Mouse (Mus musculus) hindbrain, embryonic 12.5 days (tissue): Measurements from ENCODE around the gene Nbas. TPM values are rescaled to one million over a fixed set of nuclear protein-coding genes. Genes with fewer than 3 reads are reported as not detected.

Source experiments
- ATAC-seq: fragments of 200-750 bp; cut with Nextera tagmentation; 2 replicates; pipeline ENCODE4 v1.8.0; 2017; ENCODE audit warnings: moderate TSS enrichment; ENCODE audit not compliant: low FRiP score
- H3K27ac ChIP-seq: fragments of 300-500 bp; sonication (generic); 2 replicates; pipeline ENCODE4 v1.5.1; 2016; ENCODE audit warnings: mild to moderate bottlenecking
- H3K27me3 ChIP-seq: fragments of 300-500 bp; sonication (generic); 2 replicates; pipeline ENCODE4 v1.6.1; 2016; ENCODE audit warnings: mild to moderate bottlenecking
- H3K36me3 ChIP-seq: fragments of 300-500 bp; sonication (generic); 2 replicates; pipeline ENCODE4 v1.6.1; 2016; ENCODE audit warnings: mild to moderate bottlenecking
- H3K4me1 ChIP-seq: fragments of 300-500 bp; sonication (generic); 2 replicates; pipeline ENCODE4 v1.6.1; 2016
- H3K4me2 ChIP-seq: fragments of 300-500 bp; sonication (generic); replicated peaks from 2 replicates; pipeline ENCODE4 v1.6.1; 2016; ENCODE audit warnings: mild to moderate bottlenecking
- H3K4me3 ChIP-seq: fragments of 300-500 bp; sonication (generic); 2 replicates; pipeline ENCODE4 v1.5.1; 2016; ENCODE audit warnings: mild to moderate bottlenecking
- H3K9ac ChIP-seq: fragments of 300-500 bp; sonication (generic); 2 replicates; pipeline ENCODE4 v1.6.1; 2016; ENCODE audit warnings: mild to moderate bottlenecking, moderate library complexity
- H3K9me3 ChIP-seq: fragments of 300-500 bp; sonication (generic); replicated peaks from 2 replicates; pipeline ENCODE4 v1.6.1; 2016; ENCODE audit warnings: mild to moderate bottlenecking
- WGBS: fragments of 180-500 bp; shearing (Covaris S2); methylation state at CpG from one replicate; pipeline ENCODE4 v1.1.7; 2016; 5-methylcytosine and 5-hydroxymethylcytosine counted together
- polyA plus RNA-seq: library from polyadenylated mRNA; unstranded; fragments of >200 nt; fragmentation: Nextera tagmentation; extraction: Ambion mirVana; gene quantifications from 2 replicates; pipeline ENCODE4 v1.2.1, GENCODE M21; 2016

The Nbas gene
- polyA plus RNA-seq, 1 experiment from 2014 or later = 19.1 TPM

GRCm38 (mm10) chr12:13314384-13314783 lies 45.5 kb downstream of the Nbas start:
- WGBS = 92% methylated on average over 3 of the region's 3 CpGs
- Histone ChIP-seq H3K27ac (no peak overlapping the region), H3K9me3 (no peaks in the 10 kb centered on the region), H3K27me3 (no peaks in the 10 kb centered on the region), H3K4me1 (no peaks in the 10 kb centered on the region), H3K36me3 (peaks cover 18% of the 10 kb centered on the region), H3K4me2 (no peak overlapping the region), H3K4me3 (no peak overlapping the region), H3K9ac (no peak overlapping the region)
- no peak for ATAC-seq

DNA sequence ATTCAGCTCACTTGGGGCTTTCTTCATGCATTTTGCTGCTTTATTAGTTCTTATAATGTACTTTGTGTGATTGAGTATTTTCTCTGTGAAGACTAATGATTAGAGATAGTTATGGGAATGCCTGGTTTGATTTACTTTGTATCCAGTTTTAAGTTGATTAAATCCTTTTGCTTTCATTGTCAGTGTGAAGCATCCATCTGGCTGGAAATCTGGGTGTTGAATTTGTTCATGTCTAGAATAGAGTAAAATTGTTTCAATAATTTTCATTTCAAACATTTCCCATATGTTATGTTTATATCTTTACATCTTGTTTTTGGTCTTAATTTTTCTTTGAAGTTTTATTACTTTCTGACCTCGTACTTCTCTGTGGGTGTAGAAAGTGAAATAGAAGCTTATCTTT lies 46.1 kb downstream of the Nbas start:
- no peaks in the 10 kb centered on the region for H3K9me3 ChIP-seq
- no peaks in the 10 kb centered on the region for H3K27me3 ChIP-seq
- H3K4me2 ChIP-seq = no peak overlapping the region
- no peak for ATAC-seq
- peaks cover 15% of the 10 kb centered on the region for H3K36me3 ChIP-seq
- H3K27ac ChIP-seq = no peak overlapping the region
- H3K4me1 ChIP-seq = no peaks in the 10 kb centered on the region
- WGBS = 94% methylated on average over 1 of the region's 1 CpGs
- no peak overlapping the region for H3K9ac ChIP-seq
- no peak overlapping the region for H3K4me3 ChIP-seq

- Histone ChIP-seq H3K36me3 (peaks cover 15% of the 10 kb centered on the region; the same call in 1 of the 2 replicates), H3K4me1 (no peaks in the 10 kb centered on the region), H3K4me3 (no peak overlapping the region), H3K27ac (no peak overlapping the region), H3K4me2 (no peak overlapping the region), H3K27me3 (no peaks in the 10 kb centered on the region), H3K9me3 (no peaks in the 10 kb centered on the region), H3K9ac (no peak overlapping the region)
- WGBS = 91% methylated on average over 5 of the region's 5 CpGs
- ATAC-seq = no peak
Measured at GRCm38 (mm10) chr12:13342535-13342934, 73.6 kb downstream of the Nbas start.

GRCm38 (mm10) chr12:13356201-13356600 lies 87.3 kb downstream of the Nbas start:
- Histone ChIP-seq H3K36me3 (peaks cover 13% of the 10 kb centered on the region; the same call in 1 of the 2 replicates), H3K27me3 (no peaks in the 10 kb centered on the region), H3K4me2 (no peak overlapping the region), H3K4me3 (no peak overlapping the region), H3K9ac (no peak overlapping the region), H3K9me3 (no peaks in the 10 kb centered on the region), H3K4me1 (no peaks in the 10 kb centered on the region), H3K27ac (no peak overlapping the region)
- 94% methylated on average over 10 of the region's 10 CpGs for WGBS
- no peak for ATAC-seq

- no peak for ATAC-seq
- no peaks in the 10 kb centered on the region for H3K9me3 ChIP-seq
- H3K9ac ChIP-seq = no peak overlapping the region
- H3K36me3 ChIP-seq = peaks cover 15% of the 10 kb centered on the region
- H3K4me3 ChIP-seq = no peak overlapping the region
- 86% methylated on average over 7 of the region's 7 CpGs for WGBS
- no peaks in the 10 kb centered on the region for H3K27me3 ChIP-seq
- H3K4me2 ChIP-seq = no peak overlapping the region
- H3K4me1 ChIP-seq = no peaks in the 10 kb centered on the region
- H3K27ac ChIP-seq = no peak overlapping the region
Measured at GRCm38 (mm10) chr12:13356769-13357168, 87.8 kb downstream of the Nbas start.

- H3K9me3 ChIP-seq = no peaks in the 10 kb centered on the region
- H3K4me1 ChIP-seq = no peaks in the 10 kb centered on the region
- H3K36me3 ChIP-seq = peaks cover 20% of the 10 kb centered on the region
- H3K4me2 ChIP-seq = no peak overlapping the region
- H3K27ac ChIP-seq = no peak overlapping the region
- ATAC-seq = no peak
- 91% methylated on average over 5 of the region's 5 CpGs for WGBS
- H3K4me3 ChIP-seq = no peak overlapping the region
- no peaks in the 10 kb centered on the region for H3K27me3 ChIP-seq
- no peak overlapping the region for H3K9ac ChIP-seq
Measured at GRCm38 (mm10) chr12:13357229-13357628, 88.3 kb downstream of the Nbas start.

DNA sequence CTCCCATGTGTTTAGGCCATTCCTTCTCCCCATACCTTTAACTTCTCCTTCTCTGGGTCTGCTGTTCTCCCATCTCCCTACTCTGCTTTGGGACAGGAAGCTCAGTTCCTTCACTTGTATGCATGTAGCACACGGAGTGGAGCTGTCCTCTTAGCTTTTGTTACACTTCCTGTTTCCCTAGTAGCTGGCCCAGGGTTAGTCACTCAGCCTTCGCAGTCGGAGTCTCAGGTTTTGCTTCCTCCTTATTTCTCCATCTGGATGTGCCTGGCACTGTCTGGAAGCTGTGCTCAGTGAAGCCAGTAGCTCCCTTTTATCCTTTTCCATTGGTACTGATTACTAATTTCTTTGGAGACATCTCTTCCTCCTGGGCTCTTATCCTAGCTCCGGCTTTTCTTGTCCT lies 89.9 kb downstream of the Nbas start:
- Histone ChIP-seq H3K36me3 (peaks cover 29% of the 10 kb centered on the region), H3K27me3 (no peaks in the 10 kb centered on the region), H3K4me1 (no peaks in the 10 kb centered on the region), H3K4me3 (no peak overlapping the region), H3K27ac (no peak overlapping the region), H3K9me3 (no peaks in the 10 kb centered on the region), H3K9ac (no peak overlapping the region), H3K4me2 (no peak overlapping the region)
- ATAC-seq = no peak
- WGBS = 71% methylated on average over 4 of the region's 4 CpGs

GRCm38 (mm10) chr12:13360183-13360811 lies 91.4 kb downstream of the Nbas start:
- no peak overlapping the region for H3K4me2 ChIP-seq
- H3K9me3 ChIP-seq = no peaks in the 10 kb centered on the region
- 32% methylated on average over 7 of the region's 7 CpGs for WGBS
- no peaks in the 10 kb centered on the region for H3K4me1 ChIP-seq
- H3K4me3 ChIP-seq = no peak overlapping the region
- no peak for ATAC-seq
- peaks cover 29% of the 10 kb centered on the region for H3K36me3 ChIP-seq
- H3K27ac ChIP-seq = no peak overlapping the region
- no peak overlapping the region for H3K9ac ChIP-seq
- H3K27me3 ChIP-seq = no peaks in the 10 kb centered on the region

DNA sequence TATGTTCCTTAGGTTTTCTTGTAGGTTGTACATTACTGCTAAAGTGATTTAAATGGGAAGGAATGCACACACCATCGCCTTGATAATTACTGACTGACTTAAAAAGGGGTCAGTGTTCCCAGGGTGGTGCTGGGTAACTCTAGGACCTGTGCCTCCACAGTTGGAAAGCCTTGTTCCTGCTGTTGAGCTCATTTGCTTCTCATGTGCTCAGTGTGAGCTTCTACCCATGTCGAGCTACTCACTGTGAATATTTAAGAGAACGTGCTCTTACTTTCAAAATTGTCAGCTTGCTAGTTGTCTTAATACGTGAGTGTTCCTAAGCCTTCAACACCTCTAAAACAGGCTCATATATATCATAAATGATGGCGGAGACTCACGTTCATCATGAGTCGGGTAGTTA lies 112.6 kb downstream of the Nbas start:
- 92% methylated on average over 7 of the region's 7 CpGs for WGBS
- no peak overlapping the region for H3K9ac ChIP-seq
- no peak for ATAC-seq

DNA sequence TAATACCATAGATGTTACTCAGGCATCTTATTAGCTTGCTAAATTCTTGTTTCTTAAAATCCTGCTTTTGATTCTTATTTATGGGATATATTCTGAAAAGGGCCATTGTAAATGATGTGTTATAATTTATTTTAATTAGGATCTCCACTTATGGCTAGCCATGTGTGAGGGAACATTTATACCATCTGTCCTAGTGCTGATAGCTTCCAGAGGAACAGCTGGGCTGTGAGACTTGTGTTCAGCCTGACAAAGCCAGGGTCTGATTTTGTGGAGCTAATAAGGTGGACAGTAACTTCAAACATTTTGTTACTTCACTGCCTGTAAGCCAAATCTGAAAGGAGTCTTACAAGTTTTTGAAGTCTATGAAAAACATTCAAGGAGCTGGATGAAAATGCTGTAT lies 113.1 kb downstream of the Nbas start:
- no peak for ATAC-seq
- H3K27me3 ChIP-seq = no peaks in the 10 kb centered on the region
- H3K9ac ChIP-seq = no peak overlapping the region
- H3K27ac ChIP-seq = no peak overlapping the region
- H3K4me1 ChIP-seq = no peaks in the 10 kb centered on the region
- no peak overlapping the region for H3K4me3 ChIP-seq
- H3K4me2 ChIP-seq = no peak overlapping the region
- 0 out of 2 replicates have a peak, but pooled peaks cover 4% of the 10 kb centered on the region for H3K36me3 ChIP-seq
- H3K9me3 ChIP-seq = no peaks in the 10 kb centered on the region

More for the DNA sequence above, 112.6 kb downstream of the Nbas start:
- no peak overlapping the region for H3K4me3 ChIP-seq
- H3K27ac ChIP-seq = no peak overlapping the region
- no peaks in the 10 kb centered on the region for H3K4me1 ChIP-seq
- H3K9me3 ChIP-seq = no peaks in the 10 kb centered on the region
- H3K36me3 ChIP-seq = peaks cover 7% of the 10 kb centered on the region
- no peaks in the 10 kb centered on the region for H3K27me3 ChIP-seq
- H3K4me2 ChIP-seq = no peak overlapping the region

DNA sequence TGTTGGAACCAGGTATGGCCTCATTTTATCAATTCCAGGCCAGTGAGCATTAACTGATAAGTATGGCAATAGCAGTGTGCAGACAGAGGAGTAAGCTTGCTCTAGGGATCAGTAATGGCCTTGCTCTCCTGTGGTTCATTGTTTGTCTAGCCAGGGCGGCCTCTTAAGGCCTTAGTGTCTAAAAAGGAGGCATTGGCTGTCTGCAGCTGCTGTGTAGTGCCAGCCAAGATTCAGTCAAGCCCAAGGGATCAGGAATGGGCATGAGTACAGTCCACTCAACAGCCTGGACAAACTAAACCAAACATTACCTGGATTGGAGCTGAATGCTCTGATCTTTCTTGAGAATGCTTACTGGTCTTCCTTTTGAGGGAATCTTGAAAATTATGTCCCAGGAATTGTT lies 120.7 kb downstream of the Nbas start:
- Histone ChIP-seq H3K9me3 (no peaks in the 10 kb centered on the region), H3K27ac (no peak overlapping the region), H3K27me3 (no peaks in the 10 kb centered on the region), H3K9ac (no peak overlapping the region), H3K4me3 (no peak overlapping the region), H3K4me1 (no peaks in the 10 kb centered on the region), H3K4me2 (no peak overlapping the region), H3K36me3 (peaks cover 19% of the 10 kb centered on the region)
- no peak for ATAC-seq
- 78% methylated on average over 1 of the region's 1 CpGs for WGBS

DNA sequence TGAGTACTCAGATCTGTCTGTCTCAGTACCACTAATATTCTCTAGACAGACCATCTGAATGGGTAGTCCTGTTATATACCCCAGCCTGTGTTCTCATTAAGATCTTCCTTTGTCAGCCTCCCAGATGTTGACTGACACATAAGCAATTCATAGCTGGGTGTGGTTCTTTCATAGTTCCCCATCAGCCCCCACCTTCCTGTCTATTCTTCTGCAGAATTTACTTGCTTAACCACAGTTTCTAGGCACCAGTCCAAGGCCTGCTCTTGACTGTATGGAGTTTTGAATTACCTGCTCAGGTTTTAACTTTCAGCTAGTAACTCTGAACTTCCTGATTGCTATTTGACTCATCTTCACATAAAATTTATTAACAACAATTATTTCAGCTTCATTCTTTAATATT lies 141.3 kb downstream of the Nbas start:
- ATAC-seq = no peak
- H3K27ac ChIP-seq = no peak overlapping the region
- no peaks in the 10 kb centered on the region for H3K27me3 ChIP-seq
- no peak overlapping the region for H3K9ac ChIP-seq
- H3K4me3 ChIP-seq = no peak overlapping the region
- no peaks in the 10 kb centered on the region for H3K9me3 ChIP-seq
- no peak overlapping the region for H3K4me2 ChIP-seq
- peaks cover 6% of the 10 kb centered on the region; the same call in 1 of the 2 replicates for H3K36me3 ChIP-seq
- no peaks in the 10 kb centered on the region for H3K4me1 ChIP-seq

GRCm38 (mm10) chr12:13418651-13419050 lies 149.7 kb downstream of the Nbas start:
- Histone ChIP-seq H3K36me3 (peaks cover 19% of the 10 kb centered on the region; the same call in 1 of the 2 replicates), H3K4me2 (no peak overlapping the region), H3K9ac (no peak overlapping the region), H3K4me1 (no peaks in the 10 kb centered on the region), H3K27me3 (no peaks in the 10 kb centered on the region), H3K27ac (no peak overlapping the region), H3K9me3 (no peaks in the 10 kb centered on the region), H3K4me3 (no peak overlapping the region)
- 91% methylated on average over 2 of the region's 2 CpGs for WGBS
- ATAC-seq = no peak
